Mouse (Mus musculus): Measurements from ENCODE around the gene Cd3e.

- no peak for TF ChIP-seq CTCF (IDR thresholded peaks at IDR 0.05; ENCODE audit: insufficient read depth, low read depth, low read length)
- TF ChIP-seq POLR2A (IDR thresholded peaks at IDR 0.05; ENCODE audit: insufficient read depth, low read depth, low read length): no peak
Observed at GRCm38 (mm10) chr9:44983001-44983400, 26.4 kb downstream of the Cd3e start.

Data from olfactory bulb, adult 2 months (tissue).